Mouse (Mus musculus): Measurements from ENCODE around the gene Adamtsl5.

Adamtsl5 gene

GRCm38 (mm10) chr10:80322811-80323211 lies 25.4 kb downstream of the Adamtsl5 start:
- ATAC-seq (ENCODE audit: insufficient number of reproducible peaks, low FRiP score, low TSS enrichment) = no peak

DNA sequence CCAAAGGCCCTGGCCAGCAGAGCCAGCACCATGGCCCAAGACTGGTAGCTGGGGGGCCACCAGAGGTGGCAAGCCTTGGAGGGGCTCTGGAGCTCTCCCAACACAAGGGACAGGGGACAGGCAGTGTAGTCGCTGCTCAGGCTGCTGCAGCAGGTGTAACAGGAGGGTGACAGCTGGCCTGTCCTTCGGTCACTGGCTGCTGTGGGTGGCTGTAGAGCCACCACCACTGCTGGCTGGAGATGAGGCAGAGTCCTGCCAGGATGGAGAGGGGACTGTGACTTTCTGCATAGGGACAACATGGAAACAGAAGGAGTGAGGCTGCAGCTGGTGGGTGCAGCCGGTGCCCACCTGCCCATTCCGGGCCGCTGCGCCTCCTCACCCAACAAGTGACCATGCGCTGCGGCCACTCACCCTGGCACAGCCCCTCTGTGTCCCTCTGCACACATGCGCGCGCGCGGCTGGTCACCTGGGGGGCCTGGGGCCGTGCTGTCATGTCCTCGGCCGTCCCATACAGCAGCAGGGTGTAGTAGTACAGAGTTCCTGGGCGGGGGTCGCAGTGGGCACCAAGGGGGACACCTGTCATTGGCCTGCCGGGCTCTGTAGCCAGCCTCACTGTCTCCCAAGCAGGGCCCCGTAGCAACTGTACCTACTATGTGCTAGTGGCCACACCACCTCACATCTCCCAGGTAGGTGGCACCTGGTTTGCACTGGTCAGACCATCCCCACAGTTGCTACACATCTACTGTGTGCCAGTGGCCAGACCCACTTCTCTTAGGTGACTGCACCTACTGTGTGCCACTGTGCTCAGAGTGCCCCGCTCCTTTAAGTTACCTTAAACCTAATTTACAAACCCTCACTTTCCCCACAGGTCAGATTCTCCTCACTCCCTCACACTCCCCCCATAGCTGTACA lies 26.3 kb downstream of the Adamtsl5 start:
- ATAC-seq (ENCODE audit: insufficient number of reproducible peaks, low FRiP score, low TSS enrichment) = no peak

- no peak for ATAC-seq (ENCODE audit: insufficient number of reproducible peaks, low FRiP score, low TSS enrichment)
Observed at GRCm38 (mm10) chr10:80321014-80321669, 27.1 kb downstream of the Adamtsl5 start.

DNA sequence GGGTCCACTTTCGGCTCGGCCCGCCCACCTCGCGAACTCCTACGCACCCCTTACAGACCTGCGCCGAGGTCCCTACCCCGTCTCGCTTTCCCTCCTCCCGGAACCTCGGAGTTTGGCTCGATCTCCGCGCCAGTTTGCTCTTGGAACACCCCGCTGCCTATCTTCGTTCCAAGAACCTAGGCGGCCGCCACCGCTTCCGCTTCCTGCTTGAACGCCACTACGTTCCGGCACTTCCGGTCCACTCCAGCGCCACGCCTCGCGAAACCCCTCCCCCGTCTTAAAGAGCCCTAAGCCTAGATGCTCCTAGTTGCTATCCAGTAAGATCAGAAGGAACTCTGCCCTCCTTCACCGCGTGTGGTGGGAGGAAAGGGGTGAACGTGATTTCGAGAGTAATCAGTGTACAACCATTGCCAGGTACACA lies 27.9 kb downstream of the Adamtsl5 start, which contains the start of gene 2310011J03Rik:
Gene 2310011J03Rik, minus strand, starts transcription at position 198 of the 421 bp plus-strand sequence.
- ATAC-seq (ENCODE audit: insufficient number of reproducible peaks, low FRiP score, low TSS enrichment) = peak; percentile 46; the same call in 1 of the 2 replicates

DNA sequence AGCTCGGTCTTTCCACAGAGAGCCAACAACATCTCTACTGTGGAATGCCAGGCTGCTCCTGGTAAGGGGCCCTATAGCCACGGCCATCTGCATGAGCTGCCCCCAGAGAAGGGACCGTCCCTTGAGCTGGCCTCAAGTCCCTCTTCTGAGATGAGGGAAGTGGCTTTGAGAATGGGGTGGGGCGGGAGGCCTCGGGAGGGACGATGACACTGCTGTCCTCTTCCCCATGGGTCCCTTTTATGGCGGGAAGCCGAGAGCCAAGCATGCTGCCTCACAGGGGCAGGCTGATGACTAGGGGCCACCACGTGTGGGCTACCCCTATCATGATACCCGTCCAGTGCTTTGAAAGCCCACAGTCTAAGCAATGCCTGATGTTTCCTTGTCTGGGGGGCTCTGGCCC lies 31.2 kb downstream of the Adamtsl5 start:
- no peak for ATAC-seq (ENCODE audit: insufficient number of reproducible peaks, low FRiP score, low TSS enrichment)

GRCm38 (mm10) chr10:80316359-80316781 lies 31.8 kb downstream of the Adamtsl5 start:
- ATAC-seq (ENCODE audit: insufficient number of reproducible peaks, low FRiP score, low TSS enrichment) = no peak

DNA sequence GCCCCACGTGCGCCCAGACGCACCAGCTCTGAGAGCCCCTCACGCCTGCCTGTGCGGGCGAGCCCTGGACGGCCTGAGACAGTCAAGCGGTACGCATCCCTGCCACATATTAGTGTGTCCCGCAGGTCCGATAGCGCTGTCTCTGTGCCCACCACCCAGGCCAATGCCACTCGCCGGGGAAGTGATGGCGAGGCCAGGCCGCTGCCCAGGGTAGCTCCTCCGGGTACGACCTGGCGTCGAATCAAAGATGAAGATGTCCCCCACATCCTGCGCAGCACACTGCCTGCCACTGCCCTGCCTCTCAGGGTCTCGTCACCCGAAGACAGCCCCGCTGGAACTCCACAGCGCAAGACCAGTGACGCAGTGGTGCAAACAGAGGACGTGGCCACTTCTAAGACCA lies 32.9 kb downstream of the Adamtsl5 start:
- ATAC-seq (ENCODE audit: insufficient number of reproducible peaks, low FRiP score, low TSS enrichment) = no peak

- ATAC-seq (ENCODE audit: insufficient number of reproducible peaks, low FRiP score, low TSS enrichment) = no peak
Observed at GRCm38 (mm10) chr10:80314494-80315001, 33.7 kb downstream of the Adamtsl5 start.

DNA sequence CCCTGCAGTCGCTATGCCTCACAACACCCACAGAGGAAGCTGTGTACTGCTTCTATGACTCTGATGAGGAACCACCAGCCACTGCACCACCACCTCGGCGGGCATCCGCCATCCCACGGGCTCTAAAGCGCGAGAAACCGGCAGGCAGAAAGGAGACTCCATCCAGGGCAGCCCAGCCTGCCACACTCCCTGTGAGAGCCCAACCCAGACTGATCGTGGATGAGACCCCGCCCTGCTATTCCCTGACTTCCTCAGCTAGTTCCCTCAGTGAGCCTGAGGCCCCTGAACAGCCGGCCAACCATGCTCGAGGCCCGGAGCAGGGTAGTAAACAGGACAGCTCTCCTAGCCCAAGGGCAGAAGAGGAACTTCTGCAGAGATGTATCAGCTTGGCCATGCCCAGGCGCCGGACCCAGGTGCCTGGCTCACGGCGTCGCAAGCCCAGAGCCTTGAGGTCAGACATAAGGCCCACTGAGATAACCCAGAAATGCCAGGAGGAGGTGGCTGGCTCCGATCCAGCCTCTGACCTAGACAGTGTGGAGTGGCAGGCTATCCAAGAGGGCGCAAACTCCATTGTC lies 34.5 kb downstream of the Adamtsl5 start:
- no peak; the same call in 1 of the 2 replicates for ATAC-seq (ENCODE audit: insufficient number of reproducible peaks, low FRiP score, low TSS enrichment)

DNA sequence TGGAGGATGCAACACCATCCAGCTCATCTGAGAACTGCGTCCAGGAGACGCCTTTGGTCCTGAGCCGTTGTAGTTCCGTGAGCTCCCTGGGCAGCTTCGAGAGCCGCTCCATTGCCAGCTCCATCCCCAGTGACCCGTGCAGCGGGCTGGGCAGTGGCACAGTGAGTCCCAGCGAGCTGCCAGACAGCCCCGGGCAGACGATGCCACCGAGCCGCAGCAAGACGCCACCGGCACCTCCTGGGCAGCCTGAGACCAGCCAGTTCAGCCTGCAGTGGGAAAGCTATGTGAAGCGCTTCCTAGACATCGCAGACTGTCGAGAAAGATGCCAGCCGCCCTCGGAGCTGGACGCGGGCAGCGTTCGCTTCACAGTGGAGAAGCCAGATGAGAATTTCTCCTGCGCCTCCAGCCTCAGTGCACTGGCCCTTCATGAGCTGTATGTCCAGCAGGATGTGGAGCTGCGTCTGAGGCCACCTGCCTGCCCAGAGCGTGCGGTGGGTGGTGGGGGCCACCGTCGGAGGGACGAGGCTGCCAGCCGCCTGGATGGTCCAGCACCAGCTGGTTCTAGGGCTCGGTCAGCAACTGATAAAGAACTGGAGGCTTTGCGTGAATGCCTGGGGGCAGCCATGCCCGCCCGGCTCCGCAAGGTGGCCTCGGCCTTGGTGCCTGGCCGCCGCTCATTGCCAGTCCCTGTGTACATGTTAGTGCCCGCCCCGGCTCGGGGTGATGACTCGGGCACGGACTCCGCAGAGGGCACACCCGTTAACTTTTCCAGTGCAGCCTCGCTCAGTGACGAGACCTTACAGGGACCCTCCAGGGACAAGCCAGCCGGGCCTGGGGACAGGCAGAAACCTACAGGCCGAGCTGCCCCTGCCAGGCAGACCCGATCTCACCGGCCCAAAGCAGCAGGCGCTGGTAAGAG lies 35.4 kb downstream of the Adamtsl5 start:
- no peak for ATAC-seq (ENCODE audit: insufficient number of reproducible peaks, low FRiP score, low TSS enrichment)

GRCm38 (mm10) chr10:80311560-80311959 lies 36.7 kb downstream of the Adamtsl5 start:
- no peak for ATAC-seq (ENCODE audit: insufficient number of reproducible peaks, low FRiP score, low TSS enrichment)

DNA sequence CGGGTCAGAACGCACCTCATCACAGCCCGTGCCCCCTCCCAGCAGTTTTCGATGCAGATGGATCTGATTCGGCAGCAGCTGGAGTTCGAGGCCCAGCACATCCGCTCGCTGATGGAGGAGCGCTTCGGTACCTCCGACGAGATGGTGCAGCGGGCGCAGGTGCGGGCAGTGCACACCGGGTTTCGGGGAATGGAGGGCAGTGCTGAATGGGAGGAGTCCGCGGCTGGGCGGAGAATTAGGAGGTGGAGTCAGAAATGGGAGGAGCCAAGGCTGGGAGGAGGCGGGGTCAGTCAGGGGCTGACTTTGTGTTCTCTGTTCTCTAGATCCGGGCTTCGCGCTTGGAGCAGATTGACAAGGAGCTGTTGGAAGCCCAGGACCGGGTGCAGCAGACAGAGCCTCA lies 43.4 kb downstream of the Adamtsl5 start:
- no peak for ATAC-seq (ENCODE audit: insufficient number of reproducible peaks, low FRiP score, low TSS enrichment)

- no peak for ATAC-seq (ENCODE audit: insufficient number of reproducible peaks, low FRiP score, low TSS enrichment)
Observed at GRCm38 (mm10) chr10:80304458-80304857, 43.8 kb downstream of the Adamtsl5 start.

DNA sequence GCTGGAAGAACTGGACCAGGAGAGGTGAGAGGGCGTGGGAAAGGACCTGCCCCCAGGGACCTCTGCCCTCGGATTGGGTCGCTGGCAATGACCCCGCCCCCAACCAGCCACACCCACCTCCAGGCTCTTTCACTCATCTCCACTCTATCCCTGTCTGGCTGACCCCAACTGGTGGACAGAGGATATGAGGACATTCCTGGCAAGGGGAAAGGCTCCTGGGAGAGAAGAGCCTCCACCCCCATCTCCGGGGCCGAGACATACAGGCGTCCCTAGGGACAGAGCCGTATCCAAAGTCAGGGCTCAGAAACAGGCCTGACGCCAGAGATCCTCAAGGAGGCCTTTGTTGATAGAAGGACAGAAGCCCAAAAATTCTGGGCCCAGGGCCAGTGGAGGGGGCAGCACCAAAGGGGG lies 45.7 kb downstream of the Adamtsl5 start:
- no peak; the same call in 1 of the 2 replicates for ATAC-seq (ENCODE audit: insufficient number of reproducible peaks, low FRiP score, low TSS enrichment)

- ATAC-seq (ENCODE audit: insufficient number of reproducible peaks, low FRiP score, low TSS enrichment) = no peak
Observed at GRCm38 (mm10) chr10:80302082-80302355, 46.2 kb downstream of the Adamtsl5 start.

DNA sequence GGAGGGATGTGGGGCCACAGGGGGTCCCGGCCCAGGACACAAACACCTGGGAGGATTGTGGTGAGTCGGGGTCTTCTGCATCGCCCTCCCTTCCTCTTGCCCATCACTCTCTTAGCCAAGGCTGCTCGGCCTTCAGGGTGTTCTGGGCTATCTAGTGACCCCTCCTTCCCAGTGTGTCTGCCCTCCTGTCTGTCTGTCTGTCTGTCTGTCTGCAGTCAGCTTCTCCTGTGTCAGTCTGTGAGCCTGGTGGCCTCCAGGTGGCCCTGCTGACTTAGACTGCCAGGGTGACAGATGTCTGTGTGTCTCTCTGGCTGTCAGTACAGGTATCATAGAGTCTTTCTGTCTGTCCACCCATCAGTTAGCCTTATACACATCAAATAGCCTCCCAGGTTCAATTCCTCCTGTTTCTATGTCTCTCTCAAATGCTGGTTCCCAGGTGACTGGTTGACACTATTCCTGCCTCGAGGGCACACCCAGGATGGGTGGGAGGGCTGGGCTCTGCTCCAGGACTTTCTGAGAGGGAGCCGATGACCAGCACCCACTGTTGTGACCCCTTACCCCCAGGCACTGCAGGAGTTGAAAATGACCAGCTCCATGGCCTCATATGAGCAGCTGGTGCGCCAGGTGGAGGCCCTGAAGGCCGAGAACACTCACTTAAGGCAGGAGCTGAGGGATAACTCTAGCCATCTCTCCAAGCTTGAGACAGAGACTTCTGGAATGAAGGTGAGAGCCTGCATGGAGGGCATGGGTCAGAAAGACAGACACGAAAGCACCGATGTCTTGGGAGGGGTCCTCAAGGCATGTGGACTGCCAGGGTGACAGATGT lies 46.7 kb downstream of the Adamtsl5 start:
- no peak for ATAC-seq (ENCODE audit: insufficient number of reproducible peaks, low FRiP score, low TSS enrichment)

DNA sequence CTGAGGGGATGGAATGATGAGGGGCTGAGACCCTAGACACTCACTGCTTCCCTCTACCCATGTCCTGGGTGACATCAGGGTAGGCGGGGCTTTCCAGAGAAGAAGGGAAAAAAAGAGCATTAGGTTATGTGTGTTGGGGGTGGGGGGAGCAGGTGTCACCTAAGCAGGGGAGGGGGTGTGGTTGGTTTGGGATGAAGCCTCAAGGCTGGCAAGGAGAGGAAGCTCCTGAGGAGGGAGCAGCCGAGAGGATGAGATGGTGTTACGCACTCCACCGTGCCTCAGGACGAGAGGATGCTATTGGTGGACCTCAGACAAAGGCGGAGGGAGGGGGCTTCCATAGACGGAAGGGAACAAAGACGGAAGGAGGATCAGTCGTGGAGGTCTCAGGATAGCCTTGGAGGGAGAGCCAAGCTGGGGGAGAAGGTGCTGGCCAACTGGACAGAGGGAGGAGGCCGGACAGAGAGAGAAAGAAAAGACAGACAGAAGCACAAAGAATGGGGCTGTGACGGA lies 47.5 kb downstream of the Adamtsl5 start:
- no peak for ATAC-seq (ENCODE audit: insufficient number of reproducible peaks, low FRiP score, low TSS enrichment)

- no peak for ATAC-seq (ENCODE audit: insufficient number of reproducible peaks, low FRiP score, low TSS enrichment)
Observed at GRCm38 (mm10) chr10:80299824-80300223, 48.4 kb downstream of the Adamtsl5 start.

DNA sequence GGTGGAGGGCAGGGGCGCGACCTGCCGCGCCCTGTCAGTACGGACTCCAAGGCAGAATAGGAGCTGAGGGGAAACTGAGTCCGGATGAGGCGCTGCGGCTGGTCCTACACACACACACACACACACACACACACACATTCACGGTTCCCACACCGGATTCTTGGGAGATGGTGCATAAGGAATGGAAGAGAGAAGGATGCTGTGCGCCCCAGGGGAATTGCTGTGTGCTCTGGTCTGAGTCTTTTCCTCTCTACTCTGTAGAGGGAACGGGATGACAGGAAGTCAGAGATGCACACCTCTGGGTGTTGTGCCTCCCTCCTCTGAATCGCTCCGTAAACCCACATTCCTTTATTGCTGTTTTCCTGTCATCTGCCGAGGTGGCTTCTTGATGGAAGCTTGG lies 48.9 kb downstream of the Adamtsl5 start:
- no peak for ATAC-seq (ENCODE audit: insufficient number of reproducible peaks, low FRiP score, low TSS enrichment)

Data from cerebellum, adult (tissue).